Mouse (Mus musculus) CH12.LX (cell line): ENCODE data around the gene Acsl5. TPM values are rescaled to one million over a fixed set of nuclear protein-coding genes. Genes with fewer than 3 reads are reported as not detected.

Experiments
- DNase-seq: peaks from one replicate; pipeline ENCODE4 v3.0.0-alpha.2; 2013; ENCODE audit errors: extremely low read depth
- H3K27ac ChIP-seq: 2 replicates; pipeline ENCODE4 v1.5.1; 2012; ENCODE audit warnings: low read depth, mild to moderate bottlenecking, control low read depth, moderate library complexity; ENCODE audit not compliant: insufficient read depth
- H3K27me3 ChIP-seq: replicated peaks from 2 replicates; pipeline ENCODE3; 2012; ENCODE audit warnings: inconsistent platforms
- H3K36me3 ChIP-seq, 2 experiments: replicated peaks in 1 of 2; 2 replicates each; pipeline versions ENCODE3 to v1.6.1; 2012; ENCODE audit warnings: inconsistent platforms in 1 of 2, low read length in 1 of 2, mild to moderate bottlenecking in 1 of 2, mixed read lengths in 1 of 2, moderate library complexity in 1 of 2; ENCODE audit not compliant: control insufficient read depth in 1 of 2, insufficient read depth in 1 of 2
- H3K4me1 ChIP-seq, 2 experiments: 2 replicates each; pipeline ENCODE4 v1.6.1; 2012; ENCODE audit warnings: inconsistent platforms in 1 of 2, moderate library complexity in 1 of 2; ENCODE audit not compliant: insufficient read depth in 2 of 2, control insufficient read depth in 1 of 2
- H3K4me2 ChIP-seq: 2 replicates; pipeline ENCODE4 v1.6.1; 2012; ENCODE audit warnings: low read depth, mild to moderate bottlenecking, control low read depth; ENCODE audit not compliant: poor library complexity, insufficient read depth, severe bottlenecking
- H3K4me3 ChIP-seq, 3 experiments: fragments of 150-350 bp in 1 of 3; sonication (generic) in 1 of 3; replicated peaks in 1 of 3; 2 replicates each; pipeline versions ENCODE3 to v1.5.1; 2011 to 2012; ENCODE audit warnings: low read depth in 2 of 3, low read length in 2 of 3, mild to moderate bottlenecking in 2 of 3, moderate library complexity in 2 of 3, control low read depth in 1 of 3, improper control_type of control experiment in 1 of 3, inconsistent platforms in 1 of 3, mixed read lengths in 1 of 3; ENCODE audit not compliant: poor library complexity in 1 of 3
- H3K79me2 ChIP-seq: replicated peaks from 2 replicates; pipeline ENCODE4 v1.6.1; 2012; ENCODE audit warnings: mild to moderate bottlenecking, moderate library complexity; ENCODE audit not compliant: control insufficient read depth, poor library complexity, insufficient read depth, severe bottlenecking; ENCODE audit errors: extremely low read depth
- H3K9ac ChIP-seq: 2 replicates; pipeline ENCODE4 v1.6.1; 2012; ENCODE audit warnings: low read depth, mild to moderate bottlenecking, control low read depth, moderate library complexity; ENCODE audit not compliant: insufficient read depth
- H3K9me3 ChIP-seq: replicated peaks from 2 replicates; pipeline ENCODE3; 2012; ENCODE audit warnings: low read length, inconsistent platforms, mixed read lengths
- CHD2 ChIP-seq: IDR thresholded peaks from 2 replicates; pipeline ENCODE4 v1.6.1; 2011; ENCODE audit warnings: low read length, improper control_type of control experiment
- JUN ChIP-seq: IDR thresholded peaks from 2 replicates; pipeline ENCODE4 v1.6.1; 2011; ENCODE audit warnings: low read depth, mild to moderate bottlenecking, low read length, improper control_type of control experiment, moderate library complexity; ENCODE audit not compliant: insufficient read depth
- MAFK ChIP-seq: IDR thresholded peaks from 2 replicates; pipeline ENCODE4 v1.6.1; 2011; ENCODE audit warnings: low read length, improper control_type of control experiment; ENCODE audit not compliant: insufficient replicate concordance
- MAX ChIP-seq: IDR thresholded peaks from 2 replicates; pipeline ENCODE4 v1.6.1; 2011; ENCODE audit warnings: low read length, improper control_type of control experiment
- MAZ ChIP-seq: IDR thresholded peaks from 2 replicates; pipeline ENCODE4 v1.6.1; 2012; ENCODE audit warnings: low read depth, mild to moderate bottlenecking, inconsistent platforms, low read length, improper control_type of control experiment, moderate library complexity
- MXI1 ChIP-seq: IDR thresholded peaks from 2 replicates; pipeline ENCODE4 v1.6.1; 2011; ENCODE audit warnings: mild to moderate bottlenecking, low read depth, low read length, improper control_type of control experiment
- MYC ChIP-seq: IDR thresholded peaks from 2 replicates; pipeline ENCODE4 v1.6.1; 2011; ENCODE audit warnings: low read depth, mild to moderate bottlenecking, improper control_type of control experiment, low read length
- NRF1 ChIP-seq: IDR thresholded peaks from 2 replicates; pipeline ENCODE4 v1.6.1; 2014; ENCODE audit warnings: low read depth, mild to moderate bottlenecking, inconsistent platforms, low read length, improper control_type of control experiment, moderate library complexity
- PAX5 ChIP-seq: IDR thresholded peaks from 2 replicates; pipeline ENCODE4 v1.6.1; 2012; ENCODE audit warnings: low read length, inconsistent platforms, mixed read lengths
- RCOR1 ChIP-seq: conservative IDR thresholded peaks from 2 replicates; pipeline ENCODE4 v1.6.1; 2012; ENCODE audit warnings: low read depth, mild to moderate bottlenecking, inconsistent platforms, low read length, improper control_type of control experiment
- SMC3 ChIP-seq: IDR thresholded peaks from 2 replicates; pipeline ENCODE4 v1.6.1; 2011; ENCODE audit warnings: low read depth, low read length, improper control_type of control experiment
- TCF12 ChIP-seq: IDR thresholded peaks from 2 replicates; pipeline ENCODE4 v1.6.1; 2014; ENCODE audit warnings: low read depth, mild to moderate bottlenecking, inconsistent platforms, low read length, improper control_type of control experiment
- USF2 ChIP-seq: conservative IDR thresholded peaks from 2 replicates; pipeline ENCODE4 v1.6.1; 2011; ENCODE audit warnings: low read depth, low read length, improper control_type of control experiment
- ZMIZ1 ChIP-seq: IDR thresholded peaks from 2 replicates; pipeline ENCODE4 v1.6.1; 2012; ENCODE audit warnings: low read depth, mild to moderate bottlenecking, inconsistent platforms, low read length, improper control_type of control experiment
- ZNF384 ChIP-seq: IDR thresholded peaks from 2 replicates; pipeline ENCODE4 v1.6.1; 2012; ENCODE audit warnings: low read depth, low read length, improper control_type of control experiment, inconsistent platforms
- dilution Hi-C: fragments of 300-500 bp; cut with MboI; formaldehyde crosslinking; loops from 2 replicates; pipeline ENCODE4 v1.14.3; 2020; ENCODE audit warnings: low sequenced_read_pairs; ENCODE audit not compliant: extremely low pct_unique_long_range_greater_than_20kb, extremely low pct_ligation_motif_present
- in situ Hi-C: fragments of 300-500 bp; cut with MboI; formaldehyde crosslinking; loops from 3 replicates; pipeline ENCODE4 v1.14.3; 2019; ENCODE audit warnings: low sequenced_read_pairs, low pct_ligation_motif_present, low pct_unique_long_range_greater_than_20kb, mixed read lengths
- polyA plus RNA-seq: library from polyadenylated mRNA; unstranded; fragments of >175 nt; gene quantifications from 2 replicates; pipeline ENCODE4 v1.2.1, GENCODE M21; 2012; ENCODE audit warnings: low read depth; ENCODE audit not compliant: insufficient read length
- total RNA-seq, 2 experiments: library from RNA; depleted of rRNA; stranded (reverse); fragments of 300-350 nt in 1 of 2; fragments of >200 nt in 1 of 2; gene quantifications; 2 replicates each; pipeline ENCODE4 v1.2.3; 2012 to 2014

Gene Acsl5
- total and polyA plus RNA-seq, 3 experiments, result 126 to 265 (median 196) TPM

DNA sequence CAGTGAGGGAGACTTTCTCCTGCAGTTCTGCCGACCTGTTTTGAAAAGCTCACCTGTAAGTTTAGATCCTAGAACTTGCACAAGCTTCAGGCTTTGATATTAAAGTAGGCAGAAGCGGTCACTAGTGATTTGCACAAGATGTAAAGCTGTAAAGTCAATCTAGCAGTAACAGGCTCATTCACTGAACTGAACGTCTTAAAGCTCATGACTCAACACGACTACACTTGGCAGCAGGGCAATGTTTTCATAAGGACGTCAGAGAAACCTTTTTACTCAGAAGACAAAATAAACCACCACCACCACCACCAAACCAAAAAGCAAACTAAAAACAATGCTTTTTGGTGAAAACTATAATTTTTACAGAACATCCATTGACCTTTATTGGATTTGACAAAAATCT lies 46.2 kb downstream of the Acsl5 start:
- no peak overlapping the region for H3K9ac ChIP-seq
- in situ Hi-C loops (loop anchor here (5.0 kb wide), 1 partner anchor 41 kb away; no protein-coding TSS in a partner anchor), dilution Hi-C loops (no loop called here)
- H3K4me2 ChIP-seq, result no peak overlapping the region
- H3K4me3 ChIP-seq, result no peak overlapping the region
- no peak for DNase-seq
- H3K27me3 ChIP-seq, result no peaks in the 10 kb centered on the region
- no peaks in the 10 kb centered on the region; the same call in 1 of the 2 replicates for H3K79me2 ChIP-seq
- H3K27ac ChIP-seq, result peak overlapping the region; percentile 3; the same call in 1 of the 2 replicates
- TF ChIP-seq ZMIZ1 (no peak), RCOR1 (no peak), ZNF384 (no peak), SMC3 (no peak), MXI1 (no peak), USF2 (no peak), NRF1 (no peak), PAX5 (no peak), MAX (no peak), MYC (no peak)
- peaks cover 31 to 91% of the 10 kb centered on the region in 2 experiments for H3K4me1 ChIP-seq
- peaks cover 69 to 88% of the 10 kb centered on the region in 2 experiments for H3K36me3 ChIP-seq
- no peaks in the 10 kb centered on the region for H3K9me3 ChIP-seq

DNA sequence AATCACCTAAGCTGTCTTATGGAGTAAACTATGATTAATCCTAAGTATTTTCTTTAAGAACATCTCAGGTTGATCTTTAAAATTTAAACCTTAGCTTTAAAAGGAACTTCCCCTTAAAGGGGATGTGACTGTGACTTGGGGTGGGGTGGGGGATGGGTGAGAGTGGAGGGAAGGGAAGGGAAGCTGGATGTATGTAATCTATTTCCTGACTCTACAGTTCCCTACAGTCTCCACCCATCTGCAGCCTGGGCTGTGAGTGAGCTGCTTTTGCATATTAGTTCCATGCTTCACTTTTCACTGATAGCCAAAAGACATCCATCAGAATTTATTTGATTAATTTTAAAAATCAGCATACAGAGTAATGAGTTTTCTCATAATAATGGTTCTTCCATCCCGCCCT lies 47.6 kb downstream of the Acsl5 start:
- H3K4me1 ChIP-seq, result peaks cover 22 to 91% of the 10 kb centered on the region in 2 experiments
- H3K27ac ChIP-seq, result no peak overlapping the region
- no peak overlapping the region for H3K4me3 ChIP-seq
- H3K36me3 ChIP-seq, result peaks cover 72 to 93% of the 10 kb centered on the region in 2 experiments
- no peaks in the 10 kb centered on the region; the same call in 1 of the 2 replicates for H3K79me2 ChIP-seq
- DNase-seq, result no peak
- dilution Hi-C loops (no loop called here), in situ Hi-C loops (loop anchor here (5.0 kb wide), 1 partner anchor 42 kb away; no protein-coding TSS in a partner anchor)
- H3K27me3 ChIP-seq, result no peaks in the 10 kb centered on the region
- H3K9ac ChIP-seq, result no peak overlapping the region
- no peak overlapping the region for H3K4me2 ChIP-seq
- H3K9me3 ChIP-seq, result no peaks in the 10 kb centered on the region
- 0 out of 2 replicates have a peak, but pooled peaks have one; percentile 41 for TF ChIP-seq CHD2
- TF ChIP-seq TCF12, result no peak
- TF ChIP-seq, all 38 proteins: peak for 1

DNA sequence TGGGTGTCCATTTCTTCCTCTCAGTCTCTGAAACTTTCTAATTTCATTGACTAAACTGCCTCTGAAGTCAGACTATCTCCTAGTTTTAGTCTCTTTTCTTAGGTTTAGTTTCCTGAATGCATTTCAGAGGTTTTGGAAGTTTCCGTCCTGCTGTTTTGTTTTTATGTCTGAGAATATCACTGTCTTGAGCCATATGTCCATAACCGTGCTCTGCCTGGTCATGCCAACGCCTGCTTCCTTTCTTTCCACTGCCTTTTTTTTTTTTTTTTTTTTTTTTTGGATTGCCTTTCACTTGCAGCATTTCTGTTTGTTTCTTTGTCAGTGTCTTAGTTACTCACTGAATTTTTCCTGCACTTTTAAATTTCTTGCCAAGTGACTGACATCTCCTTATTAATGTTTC lies 48.8 kb downstream of the Acsl5 start:
- H3K9me3 ChIP-seq, result no peaks in the 10 kb centered on the region
- DNase-seq, result no peak
- H3K27me3 ChIP-seq, result no peaks in the 10 kb centered on the region
- no peak overlapping the region for H3K4me3 ChIP-seq
- H3K4me2 ChIP-seq, result no peak overlapping the region
- H3K4me1 ChIP-seq, result peaks cover 22 to 87% of the 10 kb centered on the region in 2 experiments
- H3K27ac ChIP-seq, result no peak overlapping the region
- dilution Hi-C loops, result no loop called here
- no peaks in the 10 kb centered on the region; the same call in 1 of the 2 replicates for H3K79me2 ChIP-seq
- no peak overlapping the region for H3K9ac ChIP-seq
- no peak for TF ChIP-seq JUN
- no peak for TF ChIP-seq MAFK
- TF ChIP-seq ZNF384, result peak; percentile 57
- TF ChIP-seq MAZ, result no peak
- TF ChIP-seq, all 38 proteins: peak for 1
- in situ Hi-C loops, result no loop called here
- H3K36me3 ChIP-seq, result peaks cover 64 to 89% of the 10 kb centered on the region in 2 experiments
